Mouse (Mus musculus) spleen, embryonic (tissue): Measurements from ENCODE around the gene Tmem139.

ENCODE experiments used
- CTCF ChIA-PET: fragments of 350-600 bp; sonication (Branson Sonifier 250); formaldehyde crosslinking; loops from one replicate; lab custom pipeline; 2022; lab: Charles Lee

Tmem139 gene

DNA sequence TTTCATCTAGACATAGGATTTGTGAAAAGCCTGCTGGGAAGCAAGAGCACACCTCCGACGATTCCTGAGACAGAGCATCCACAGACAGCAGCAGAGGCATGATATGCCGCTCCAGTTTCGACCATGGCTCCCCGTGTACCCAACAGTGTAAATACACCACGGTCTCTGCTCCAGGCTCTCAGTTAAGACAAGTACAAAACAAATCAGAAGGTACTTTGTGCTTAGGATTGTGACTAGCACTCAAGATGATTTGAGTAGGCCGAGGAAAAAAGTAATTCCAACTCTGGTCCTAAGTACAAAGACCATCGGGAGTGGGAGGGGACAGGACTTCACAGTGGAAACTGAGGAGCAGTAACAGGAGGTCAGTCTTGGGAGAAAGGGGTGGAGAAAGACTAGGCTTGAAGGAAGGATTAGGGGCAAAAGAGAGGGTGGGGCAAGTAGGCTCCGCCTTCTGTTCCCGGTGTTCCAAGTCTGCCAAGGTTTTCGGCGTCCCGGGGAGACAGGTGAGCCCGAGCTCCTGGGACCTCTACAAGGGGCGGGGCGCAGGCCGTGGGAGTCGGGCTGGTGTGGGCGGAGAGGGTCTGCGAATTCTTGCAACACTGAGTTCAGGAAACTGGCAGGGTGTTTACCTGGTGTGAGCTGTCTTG lies at the start of gene Tmem139:
Gene Tmem139 (plus strand): TSS at position 447 of the 647 bp plus-strand sequence.
- CTCF ChIA-PET, result no interaction called here

DNA sequence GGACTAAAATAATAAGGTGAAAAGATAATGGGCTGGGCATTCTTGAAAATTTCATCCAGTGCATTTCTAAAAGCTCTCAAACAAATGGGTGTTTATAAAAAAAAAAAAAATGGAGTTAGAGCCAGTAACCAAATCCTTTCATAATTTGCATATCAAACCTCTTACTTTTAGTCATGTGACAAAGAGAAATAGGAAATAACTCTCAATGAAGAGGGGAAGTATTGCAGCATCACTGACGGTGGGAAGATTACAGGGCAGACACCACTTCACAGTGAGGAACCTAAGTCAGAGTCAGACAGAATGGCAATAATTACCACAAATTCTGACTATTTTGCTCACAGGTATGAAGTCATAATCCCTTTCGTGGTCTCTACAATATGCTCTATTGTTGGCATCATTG lies 46.7 kb upstream of the Tmem139 start, which contains the start of gene Tas2r144:
Gene Tas2r144 (plus strand): TSS at position 301 of the 400 bp plus-strand sequence.
- CTCF ChIA-PET, result no interaction called here

GRCm38 (mm10) chr6:42222286-42222685 lies 39.5 kb upstream of the Tmem139 start:
- CTCF ChIA-PET, result no interaction called here

DNA sequence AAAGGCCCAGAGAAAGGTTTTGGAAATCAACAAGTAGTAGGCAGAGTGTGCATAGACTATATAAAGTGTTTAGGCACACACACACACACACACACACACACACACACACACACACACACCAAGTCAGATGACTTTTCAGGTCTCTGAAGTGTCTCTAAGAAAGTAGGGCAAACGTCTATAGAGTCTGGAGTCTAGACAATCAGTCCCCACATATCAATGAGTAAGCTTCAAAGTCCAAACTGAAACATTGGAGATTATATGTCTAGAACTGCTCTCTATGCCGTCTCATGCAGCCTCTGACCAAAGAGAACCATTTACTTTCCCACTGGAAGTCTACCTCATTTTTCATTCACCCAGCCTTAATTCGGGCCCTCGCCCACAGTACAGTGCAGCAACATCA lies 36.7 kb upstream of the Tmem139 start:
- CTCF ChIA-PET, result no interaction called here

- CTCF ChIA-PET, result interaction anchor here (0.7 to 2.6 kb wide), 3 partner anchors 32 to 144 kb away, joined by 3 to 12 read pairs (median 4); partner anchors contain the start of gene Fam131b
These were observed 34.3 kb upstream of the Tmem139 start for GRCm38 (mm10) chr6:42227240-42228101.

- CTCF ChIA-PET, result interaction anchor here (0.7 to 1.2 kb wide), 2 partner anchors 139 to 354 kb away, joined by 4 to 5 read pairs; no protein-coding TSS in a partner anchor
These were observed 32.2 kb upstream of the Tmem139 start for GRCm38 (mm10) chr6:42229610-42230009.

GRCm38 (mm10) chr6:42231191-42231590 lies 30.6 kb upstream of the Tmem139 start:
- CTCF ChIA-PET, result interaction anchor here (0.7 kb wide), 1 partner anchor 40 kb away, joined by 5 read pairs; no protein-coding TSS in a partner anchor

GRCm38 (mm10) chr6:42237276-42237805 lies 24.4 kb upstream of the Tmem139 start:
- CTCF ChIA-PET, result no interaction called here

GRCm38 (mm10) chr6:42241311-42242045 lies 20.3 kb upstream of the Tmem139 start:
- CTCF ChIA-PET, result no interaction called here

GRCm38 (mm10) chr6:42245711-42246353 lies 15.9 kb upstream of the Tmem139 start, which contains the start of gene Gstk1:
Gene Gstk1, plus strand, starts transcription at chr6:42245935.
- CTCF ChIA-PET, result interaction anchor here (0.6 to 1.3 kb wide), 2 partner anchors 19 to 614 kb away, joined by 3 to 6 read pairs; partner anchors contain the start of gene Casp2

GRCm38 (mm10) chr6:42247173-42247572 lies 14.6 kb upstream of the Tmem139 start:
- CTCF ChIA-PET, result interaction anchor here (1.3 kb wide), 1 partner anchor 17 kb away, joined by 3 read pairs; the partner anchor contains the start of gene Casp2

DNA sequence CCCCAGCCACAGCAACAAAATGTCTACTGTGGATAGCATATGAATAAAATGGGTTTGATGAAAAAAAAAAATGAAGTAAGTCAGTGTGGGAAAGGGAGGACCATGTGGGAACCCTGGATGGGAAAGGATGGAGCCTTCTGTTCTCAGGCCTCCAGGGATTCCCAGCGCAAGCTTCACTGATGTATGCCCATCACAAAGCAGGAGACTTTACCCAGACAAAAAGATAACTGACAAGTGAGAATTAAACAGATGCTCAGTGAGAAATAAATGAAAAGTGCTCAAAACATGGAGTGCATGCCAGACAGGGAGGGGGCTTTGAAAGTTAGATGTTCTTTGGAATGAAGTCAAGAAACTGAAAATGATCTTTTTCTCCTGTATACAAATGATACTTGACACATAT lies 13.8 kb upstream of the Tmem139 start:
- CTCF ChIA-PET, result no interaction called here

DNA sequence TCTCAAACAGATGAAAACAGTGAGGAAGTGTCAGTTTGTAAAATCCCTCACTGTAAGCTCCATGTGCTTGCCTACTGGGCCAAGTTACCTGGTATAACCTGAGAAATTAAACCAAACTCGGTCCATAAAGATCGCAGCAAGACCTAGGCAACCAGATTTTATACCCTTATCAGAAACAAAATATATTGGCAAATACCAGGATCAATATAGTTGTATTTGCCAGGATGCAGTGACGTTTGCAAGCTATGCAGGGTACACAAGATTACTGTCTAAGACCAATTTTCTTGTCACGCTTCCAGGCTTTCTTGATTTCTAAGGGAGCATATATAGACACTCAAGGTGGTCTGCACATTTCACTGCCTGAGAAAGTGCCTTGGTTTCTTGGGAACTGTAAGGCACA lies 10.0 kb upstream of the Tmem139 start:
- CTCF ChIA-PET, result no interaction called here

GRCm38 (mm10) chr6:42253103-42253502 lies 8.7 kb upstream of the Tmem139 start:
- CTCF ChIA-PET, result no interaction called here

DNA sequence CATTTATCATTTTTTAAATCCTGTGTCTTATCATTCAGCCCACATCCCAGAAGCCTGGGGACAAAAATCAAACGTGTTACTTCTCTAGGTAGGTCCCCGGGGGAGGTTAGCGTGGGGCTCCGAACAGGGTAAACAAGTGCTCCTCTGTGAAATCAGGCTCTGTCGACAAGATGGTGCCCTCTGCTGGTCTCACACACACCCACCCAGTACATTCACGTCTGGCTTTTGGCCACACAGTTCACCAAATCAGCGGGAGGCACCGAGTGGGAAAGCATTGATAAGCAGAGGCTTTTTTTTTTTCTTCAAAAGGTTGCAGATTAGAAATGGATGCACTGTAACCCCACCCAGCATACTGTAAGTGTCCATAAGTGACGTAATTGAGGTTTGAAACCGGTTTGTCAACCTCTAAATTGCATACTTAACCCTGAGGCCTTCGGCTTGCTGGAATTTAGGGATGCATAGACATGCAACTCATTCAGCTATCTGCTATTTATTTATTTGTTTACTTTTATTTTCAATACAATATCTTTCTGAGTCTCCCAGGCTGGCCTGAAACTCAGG lies 4.4 kb upstream of the Tmem139 start:
- CTCF ChIA-PET, result no interaction called here

DNA sequence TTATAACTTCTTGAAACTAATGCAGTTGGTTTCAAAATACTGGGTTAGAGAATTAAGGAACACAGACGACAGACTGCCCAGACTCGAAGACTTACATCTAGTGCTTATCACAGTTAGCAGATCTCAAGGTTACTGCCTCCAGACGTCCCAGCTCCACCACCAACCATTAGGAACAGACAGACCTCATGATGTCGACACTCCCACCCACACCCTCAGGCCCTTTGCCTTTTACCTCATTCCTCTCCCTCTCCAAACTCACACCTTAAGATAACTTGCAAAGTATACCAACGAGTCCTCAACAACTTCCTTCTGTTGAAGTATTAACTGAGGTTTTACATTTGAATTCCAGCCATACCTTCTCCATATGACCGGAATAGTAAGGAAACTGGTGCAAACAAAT lies 1.3 kb upstream of the Tmem139 start:
- CTCF ChIA-PET, result no interaction called here

- CTCF ChIA-PET, result interaction anchor here (1.2 kb wide), 1 partner anchor 18 kb away, joined by 3 read pairs; no protein-coding TSS in a partner anchor
These were observed 3.0 kb downstream of the Tmem139 start, which contains the start of gene Casp2 for GRCm38 (mm10) chr6:42264626-42265312. Gene Casp2, plus strand, starts transcription at chr6:42264985.

DNA sequence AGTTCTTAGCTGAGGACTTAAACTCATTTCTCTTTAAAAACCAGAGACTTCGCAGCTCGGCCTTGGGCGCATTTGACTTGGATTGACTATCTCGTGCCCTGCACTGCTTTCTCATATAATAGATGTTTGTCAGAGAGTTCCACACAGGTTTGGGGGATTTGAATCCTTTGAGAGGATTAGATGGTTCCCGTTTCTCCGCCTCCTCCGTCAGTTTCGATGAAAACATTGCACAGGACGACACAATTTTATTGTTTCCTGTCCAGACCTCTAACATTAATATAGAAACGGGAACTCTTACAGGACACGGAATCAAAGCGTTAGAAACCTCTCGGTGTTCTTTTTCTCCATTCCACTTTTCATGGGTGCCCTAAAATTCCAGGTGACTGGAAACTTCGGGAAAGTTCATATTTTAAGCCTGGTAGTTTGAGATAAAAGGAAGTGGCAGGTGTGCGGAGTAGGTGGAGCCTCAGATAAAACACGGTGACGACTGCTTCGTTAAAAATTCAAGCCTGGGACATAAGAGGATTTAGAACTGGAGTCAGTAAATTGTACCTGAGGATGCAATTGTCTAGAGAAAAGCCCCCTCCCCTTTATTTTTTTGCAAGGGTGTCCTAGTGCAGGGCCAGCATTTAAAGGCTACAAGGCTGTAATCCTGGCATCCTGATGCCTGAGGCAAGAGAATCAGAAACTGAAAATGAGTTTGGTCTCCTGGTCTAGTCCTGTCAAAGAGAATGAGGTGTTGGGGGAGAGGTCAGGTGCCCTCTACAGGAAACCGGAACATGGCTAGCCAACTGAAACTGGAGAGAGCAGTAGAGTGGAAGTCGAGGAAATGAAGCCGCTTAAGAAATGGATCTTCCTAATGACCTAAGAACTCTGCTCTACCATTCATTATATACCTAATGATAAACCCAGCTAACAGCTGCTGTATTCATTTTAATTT lies 3.9 kb downstream of the Tmem139 start:
- CTCF ChIA-PET, result interaction anchor here (1.2 kb wide), 1 partner anchor 19 kb away, joined by 3 read pairs; no protein-coding TSS in a partner anchor
